Mouse (Mus musculus) heart, postnatal 0 days (tissue): Measurements from ENCODE around the gene Abraxas1.

Source experiments
- CTCF ChIP-seq: IDR thresholded peaks from 2 replicates; pipeline ENCODE4 v1.5.1; 2016; ENCODE audit warnings: antibody characterized with exemption, control low read depth, low read depth
- EP300 ChIP-seq: IDR thresholded peaks from 2 replicates; pipeline ENCODE4 v1.6.1; 2016; ENCODE audit warnings: antibody characterized with exemption, low read depth

DNA sequence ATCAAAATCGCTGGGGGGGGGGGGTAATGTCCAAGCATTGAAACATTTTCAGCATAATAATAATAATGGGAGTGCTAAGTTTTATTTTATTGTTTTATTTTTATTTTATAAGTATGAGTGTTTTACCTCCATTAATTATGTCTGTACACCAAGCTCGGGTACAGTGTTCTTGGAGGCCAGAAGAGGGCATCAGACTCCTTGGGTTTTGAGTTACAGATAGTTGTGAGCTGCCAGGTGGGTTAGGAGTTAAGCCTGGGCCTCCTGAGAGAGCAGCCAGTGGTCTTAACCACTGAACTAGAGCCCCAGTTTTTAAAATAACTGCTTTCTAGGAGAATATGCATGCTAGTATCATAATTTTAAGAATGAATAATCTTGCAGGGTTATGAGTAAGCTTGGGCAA is 5.2 kb upstream of the Abraxas1 start:
- TF ChIP-seq CTCF: peak; percentile 53
- no peak for TF ChIP-seq EP300
